Mouse (Mus musculus) heart, adult 2 months (tissue): ENCODE results near the gene AY074887. TPM values are rescaled to one million over a fixed set of nuclear protein-coding genes. Genes with fewer than 3 reads are reported as not detected.
"Not testable (repeated sequence)": the region's sequence is repeated elsewhere in the genome, so short reads cannot be mapped to it uniquely, and the experiment has no call there.

Experiments used
- DNase-seq, 2 experiments: peaks; one replicate each; pipeline ENCODE4 v3.0.0; 2021
- H3K27ac ChIP-seq: fragments of 200-600 bp; 2 replicates; pipeline ENCODE4 v1.8.1; 2022
- H3K27me3 ChIP-seq: fragments of 200-500 bp; 2 replicates; pipeline ENCODE4 v1.6.1; 2012; ENCODE audit warnings: mild to moderate bottlenecking, low read length, inconsistent platforms, mixed read lengths; ENCODE audit not compliant: control insufficient read depth, insufficient read depth
- H3K36me3 ChIP-seq: fragments of 200-500 bp; 2 replicates; pipeline ENCODE4 v1.6.1; 2012; ENCODE audit warnings: low read length, inconsistent platforms; ENCODE audit not compliant: control insufficient read depth, insufficient read depth
- H3K4me1 ChIP-seq: fragments of 200-500 bp; 2 replicates; pipeline ENCODE4 v1.6.1; 2011; ENCODE audit warnings: low read length; ENCODE audit not compliant: control insufficient read depth, insufficient read depth
- H3K4me3 ChIP-seq: fragments of 200-600 bp; 2 replicates; pipeline ENCODE4 v1.8.1; 2022
- H3K79me2 ChIP-seq: fragments of 200-500 bp; replicated peaks from 2 replicates; pipeline ENCODE4 v1.6.1; 2012; ENCODE audit warnings: mild to moderate bottlenecking, inconsistent platforms, low read length, moderate library complexity, mixed read lengths; ENCODE audit not compliant: control insufficient read depth, insufficient read depth
- H3K9ac ChIP-seq: fragments of 200-500 bp; 2 replicates; pipeline ENCODE4 v1.6.1; 2012; ENCODE audit warnings: low read depth, mild to moderate bottlenecking, control low read depth, inconsistent platforms, low read length, mixed read lengths
- CTCF ChIP-seq: fragments of 200-600 bp; IDR thresholded peaks from 2 replicates; pipeline ENCODE4 v1.8.1; 2022; ENCODE audit warnings: antibody characterized with exemption, mild to moderate bottlenecking, moderate library complexity
- EP300 ChIP-seq: fragments of 200-500 bp; IDR thresholded peaks from 2 replicates; pipeline ENCODE4 v1.6.1; 2011; ENCODE audit warnings: low read depth, low read length, control low read depth; ENCODE audit not compliant: insufficient read depth
- POLR2A ChIP-seq: fragments of 200-500 bp; IDR thresholded peaks from 2 replicates; pipeline ENCODE4 v1.6.1; 2011; ENCODE audit warnings: mild to moderate bottlenecking, low read depth, low read length, control low read depth; ENCODE audit not compliant: insufficient read depth
- WGBS: fragments of 180-500 bp; shearing (Covaris S2); methylation state at CpG from one replicate; pipeline ENCODE4 v1.1.7; 2018; 5-methylcytosine and 5-hydroxymethylcytosine counted together
- intact Hi-C: fragments of 180-260 bp; cut with DNase I; formaldehyde crosslinking; loops from one replicate; pipeline ENCODE4 v1.15.1; 2025
- polyA plus RNA-seq: library from polyadenylated mRNA; depleted of rRNA; stranded (reverse); fragments of >200 nt; gene quantifications from 2 replicates; pipeline ENCODE4 v1.2.3, GENCODE M21; 2012
- total RNA-seq, 2 experiments: library from RNA; stranded (reverse); gene quantifications; 2 replicates each; pipeline ENCODE4 v1.2.3; 2021

Gene AY074887
- total and polyA plus RNA-seq, 3 experiments, result not detected

- DNase-seq, result peak; percentile 7 to 21
- Histone ChIP-seq H3K36me3 (no peaks in the 10 kb centered on the region; the same call in 1 of the 2 replicates), H3K27me3 (peaks cover 16% of the 10 kb centered on the region), H3K4me3 (peak overlapping the region; percentile 31), H3K79me2 (no peaks in the 10 kb centered on the region), H3K27ac (no peak overlapping the region), H3K4me1 (peaks cover 3% of the 10 kb centered on the region), H3K9ac (no peak overlapping the region)
- TF ChIP-seq CTCF (no peak), EP300 (no peak), POLR2A (no peak)
- intact Hi-C loops, result no loop called here
- 2% methylated on average over 70 of the region's 85 CpGs for WGBS
Measured at GRCm38 (mm10) chr9:54981291-54982191, 30.7 kb upstream of the AY074887 start.

GRCm38 (mm10) chr9:54980674-54981073 is 29.9 kb upstream of the AY074887 start, which contains the start of gene Chrna5:
Chrna5 (plus strand) TSS chr9:54980880.
- TF ChIP-seq EP300, result no peak
- TF ChIP-seq POLR2A, result no peak
- no peak for TF ChIP-seq CTCF
- Histone ChIP-seq H3K27ac (no peak within 1 kb of the TSS), H3K27me3 (peaks cover 16% of the 10 kb centered on the region), H3K9ac (no peak within 1 kb of the TSS), H3K36me3 (no peaks in the 10 kb centered on the region; the same call in 1 of the 2 replicates), H3K4me3 (peak within 1 kb of the TSS; percentile 31), H3K4me1 (peaks cover 3% of the 10 kb centered on the region), H3K79me2 (no peaks in the 10 kb centered on the region)
- DNase-seq, result no peak
- intact Hi-C loops, result no loop called here
- 67% methylated on average over 8 of the region's 8 CpGs for WGBS

- TF ChIP-seq POLR2A, result no peak
- TF ChIP-seq EP300, result no peak
- no peak for TF ChIP-seq CTCF
- intact Hi-C loops, result no loop called here
- 41% methylated on average over 8 of the region's 8 CpGs for WGBS
Measured at GRCm38 (mm10) chr9:54969972-54970637, 19.3 kb upstream of the AY074887 start.

GRCm38 (mm10) chr9:54963669-54964068 is 12.9 kb upstream of the AY074887 start:
- H3K4me1 ChIP-seq, result no peaks in the 10 kb centered on the region
- H3K27ac ChIP-seq, result no peak overlapping the region
- H3K36me3 ChIP-seq, result no peaks in the 10 kb centered on the region
- H3K79me2 ChIP-seq, result no peaks in the 10 kb centered on the region
- DNase-seq, result no peak
- no peak overlapping the region for H3K9ac ChIP-seq
- H3K27me3 ChIP-seq, result no peaks in the 10 kb centered on the region
- TF ChIP-seq CTCF, result no peak
- no peak for TF ChIP-seq POLR2A
- no peak for TF ChIP-seq EP300
- no peak overlapping the region for H3K4me3 ChIP-seq
- intact Hi-C loops, result no loop called here

More at GRCm38 (mm10) chr9:54969972-54970637, 19.3 kb upstream of the AY074887 start:
- no peak for DNase-seq
- no peak overlapping the region for H3K27ac ChIP-seq
- no peaks in the 10 kb centered on the region for H3K79me2 ChIP-seq
- no peak overlapping the region for H3K9ac ChIP-seq
- H3K4me1 ChIP-seq, result no peaks in the 10 kb centered on the region
- H3K36me3 ChIP-seq, result no peaks in the 10 kb centered on the region
- H3K27me3 ChIP-seq, result no peaks in the 10 kb centered on the region; the same call in 1 of the 2 replicates
- H3K4me3 ChIP-seq, result no peak overlapping the region

- DNase-seq, result no peak
- intact Hi-C loops, result no loop called here
- Histone ChIP-seq H3K27me3 (no peaks in the 10 kb centered on the region), H3K9ac (no peak overlapping the region), H3K4me1 (no peaks in the 10 kb centered on the region), H3K4me3 (no peak overlapping the region), H3K79me2 (no peaks in the 10 kb centered on the region), H3K36me3 (peaks cover 5% of the 10 kb centered on the region; the same call in 1 of the 2 replicates), H3K27ac (no peak overlapping the region)
- 86% methylated on average over 4 of the region's 4 CpGs for WGBS
- TF ChIP-seq CTCF (no peak), POLR2A (no peak), EP300 (no peak)
Measured at GRCm38 (mm10) chr9:54961059-54961458, 10.3 kb upstream of the AY074887 start.

GRCm38 (mm10) chr9:54950162-54950561 is 636 bp downstream of the AY074887 start:
- H3K79me2 ChIP-seq, DNase-seq, H3K9ac ChIP-seq, H3K4me1 ChIP-seq, H3K36me3 ChIP-seq, H3K27me3 ChIP-seq: not testable (repeated sequence)
- intact Hi-C loops, result loop anchor here (1.0 to 5.0 kb wide), 3 partner anchors 33 to 202 kb away; partner anchors contain the start of gene Hykk
- H3K27ac ChIP-seq, result peak overlapping the region; percentile 63
- peak overlapping the region; percentile 92 for H3K4me3 ChIP-seq
- 31% methylated on average over 8 of the region's 8 CpGs for WGBS
